Mouse (Mus musculus): ENCODE measurements around the gene Gm11213.

DNA sequence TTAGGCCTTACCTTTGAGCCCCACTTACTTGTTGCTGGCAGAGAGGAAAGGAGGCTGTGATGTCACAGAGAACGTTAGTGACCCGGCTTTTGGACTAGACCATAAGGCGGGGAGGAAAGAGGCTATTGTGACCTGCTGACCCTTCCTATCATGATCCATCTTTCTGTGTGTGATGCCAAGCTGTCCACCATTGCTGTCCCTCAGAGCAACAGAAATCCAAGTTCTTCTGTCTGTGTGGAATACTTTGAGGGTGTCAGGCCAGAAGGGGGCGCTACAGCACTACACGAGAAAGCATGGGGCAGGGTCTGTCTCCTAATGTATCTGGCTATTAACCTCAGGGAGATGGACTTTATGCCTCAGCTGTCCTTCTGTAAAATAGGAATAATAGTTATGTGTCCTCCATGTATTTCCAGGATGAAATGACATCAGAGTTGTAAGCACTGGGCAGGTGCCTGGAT is 17.3 kb upstream of the Gm11213 start, which contains the start of gene Tex48:
- TF ChIP-seq EP300 (IDR thresholded peaks at IDR 0.05; ENCODE audit: low read depth) = no peak
- TF ChIP-seq CTCF (IDR thresholded peaks at IDR 0.05; ENCODE audit: low read depth) = peak; percentile 64
